Mouse (Mus musculus) heart, adult 8-10 months (tissue): Measurements from ENCODE around the gene Cyp4a10. TPM values are rescaled to one million over a fixed set of nuclear protein-coding genes. Genes with fewer than 3 reads are reported as not detected.

ENCODE experiments used
- total RNA-seq, 4 experiments: library from RNA; stranded (reverse); gene quantifications; 2 replicates each; pipeline ENCODE4 v1.2.4; 2022

The Cyp4a10 gene
- total RNA-seq, 4 experiments from 2014 or later = 0.12 to 0.22 (median 0.19) TPM; not detected in 1

Other genes with a start within 250 kb of the Cyp4a10 start
- not detected for gene Cyp4a12a, start 219.2 kb upstream of the Cyp4a10 start, total RNA-seq
- under 1 TPM in 1 of 4 experiments, not detected in 3; 0.14 TPM for gene Cyp4a12b, start 106.6 kb upstream of the Cyp4a10 start, total RNA-seq
- gene Cyp4a30b, start 65.7 kb upstream of the Cyp4a10 start, total RNA-seq = not detected
- gene Cyp4a14, start 22.1 kb upstream of the Cyp4a10 start, total RNA-seq = not detected
- not detected for gene Cyp4a31, start 45.4 kb downstream of the Cyp4a10 start, total RNA-seq
- not detected for gene Cyp4a32, start 82.7 kb downstream of the Cyp4a10 start, total RNA-seq
- 10 to 100 TPM; 26.4 to 38.4 (median 34.4) TPM for gene Cyp4b1, start 129.5 kb downstream of the Cyp4a10 start, total RNA-seq
- 10 to 100 TPM; 39.9 to 43.2 (median 42.3) TPM for gene Efcab14, start 219.5 kb downstream of the Cyp4a10 start, total RNA-seq